Mouse (Mus musculus): ENCODE results near the gene Elmo2. TPM values are rescaled to one million over a fixed set of nuclear protein-coding genes. Genes with fewer than 3 reads are reported as not detected.

The Elmo2 gene
- polyA plus RNA-seq, 1 experiment from 2014 or later: 81.7 TPM

DNA sequence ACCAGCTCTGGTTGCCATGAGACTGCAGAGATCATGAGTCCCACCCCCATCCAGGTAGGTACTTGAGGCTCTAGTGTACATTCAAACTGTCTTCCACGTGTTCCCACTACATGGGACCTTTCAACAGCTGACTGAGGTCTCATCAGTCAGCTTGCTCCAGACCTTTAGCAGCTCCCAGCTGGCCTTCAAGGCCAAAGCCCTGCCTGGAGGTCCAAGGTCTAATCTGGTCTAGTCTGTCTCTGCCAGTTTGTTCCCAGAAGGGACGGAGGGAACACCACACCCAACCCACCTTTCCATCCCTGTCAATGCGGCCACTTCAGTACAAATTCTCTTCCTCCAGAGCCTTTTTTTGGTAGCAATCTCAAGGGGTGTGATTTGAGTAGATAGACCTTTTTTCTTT lies 42.6 kb downstream of the Elmo2 start:
- WGBS: 94% methylated on average over 3 of the region's 3 CpGs
- Histone ChIP-seq H3K27me3 (ENCODE audit: low read depth, poor library complexity, severe bottlenecking) (no peaks in the 10 kb centered on the region), H3K36me3 (peaks cover 38% of the 10 kb centered on the region), H3K4me1 (peaks cover 66% of the 10 kb centered on the region), H3K27ac (replicated peaks) (no peak overlapping the region), H3K9me3 (replicated peaks) (no peaks in the 10 kb centered on the region), H3K4me3 (no peak overlapping the region)
- DNase-seq (ENCODE audit: low spot score): no peak

DNA sequence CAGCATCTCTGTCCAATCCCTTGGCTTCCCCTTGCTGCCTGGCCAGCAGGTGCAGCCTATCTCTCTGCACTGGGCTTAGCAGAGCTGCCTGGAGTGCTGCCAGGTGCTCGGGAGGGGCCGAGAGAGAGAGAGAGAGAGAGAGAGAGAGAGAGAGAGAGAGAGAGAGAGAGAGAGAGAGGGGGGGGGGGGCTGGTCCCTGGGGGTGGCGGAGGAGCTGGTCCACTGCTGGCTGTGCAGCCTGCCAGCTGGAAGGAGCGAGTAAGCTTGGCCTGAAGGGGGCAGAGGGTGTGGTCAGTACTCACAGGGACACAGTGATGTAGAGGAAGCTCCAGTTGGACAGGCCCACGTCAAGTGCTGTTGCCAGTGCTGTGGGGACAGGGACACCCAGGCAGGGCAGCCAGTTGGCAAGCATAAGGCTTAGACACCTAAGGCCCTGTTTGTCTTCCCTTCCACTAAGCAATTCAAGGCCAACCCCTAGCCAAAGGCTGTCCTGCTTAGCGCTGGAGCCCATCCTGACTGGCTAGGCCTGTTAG lies 44.4 kb downstream of the Elmo2 start:
- peaks cover 51% of the 10 kb centered on the region for H3K36me3 ChIP-seq
- no peaks in the 10 kb centered on the region for H3K27me3 ChIP-seq (ENCODE audit: low read depth, poor library complexity, severe bottlenecking)
- peaks cover 51% of the 10 kb centered on the region for H3K4me1 ChIP-seq
- H3K9me3 ChIP-seq (replicated peaks): no peaks in the 10 kb centered on the region
- WGBS: 64% methylated on average over 5 of the region's 6 CpGs
- H3K27ac ChIP-seq (replicated peaks): no peak overlapping the region
- no peak overlapping the region for H3K4me3 ChIP-seq
- no peak for DNase-seq (ENCODE audit: low spot score)

DNA sequence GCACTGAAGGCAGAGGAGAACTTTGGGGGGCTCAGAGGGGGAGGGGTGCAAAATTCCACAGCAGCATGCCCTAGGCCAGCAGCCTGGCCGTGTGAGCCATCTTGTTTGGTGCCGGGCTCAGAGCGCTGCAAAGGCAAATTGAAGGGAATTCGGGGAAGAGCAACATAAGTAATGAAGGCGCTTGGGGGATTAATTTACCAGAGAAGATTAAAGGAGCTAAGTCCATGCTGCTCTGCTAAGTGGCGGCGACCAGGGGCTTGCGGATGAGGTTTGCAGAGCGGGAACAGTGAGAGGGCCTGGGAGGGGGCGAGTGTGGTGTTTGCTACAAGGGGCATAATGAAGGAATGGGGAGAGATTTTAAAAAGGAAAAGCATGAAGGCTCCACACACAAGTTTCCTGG lies 46.9 kb downstream of the Elmo2 start:
- Histone ChIP-seq H3K4me3 (no peak overlapping the region), H3K4me1 (peaks cover 58% of the 10 kb centered on the region), H3K9me3 (replicated peaks) (no peaks in the 10 kb centered on the region), H3K27ac (replicated peaks) (peak overlapping the region; percentile 28), H3K27me3 (ENCODE audit: low read depth, poor library complexity, severe bottlenecking) (peaks cover 3% of the 10 kb centered on the region; the same call in 1 of the 2 replicates), H3K36me3 (peaks cover 56% of the 10 kb centered on the region)
- WGBS: 26% methylated on average over 10 of the region's 10 CpGs
- no peak for DNase-seq (ENCODE audit: low spot score)

DNA sequence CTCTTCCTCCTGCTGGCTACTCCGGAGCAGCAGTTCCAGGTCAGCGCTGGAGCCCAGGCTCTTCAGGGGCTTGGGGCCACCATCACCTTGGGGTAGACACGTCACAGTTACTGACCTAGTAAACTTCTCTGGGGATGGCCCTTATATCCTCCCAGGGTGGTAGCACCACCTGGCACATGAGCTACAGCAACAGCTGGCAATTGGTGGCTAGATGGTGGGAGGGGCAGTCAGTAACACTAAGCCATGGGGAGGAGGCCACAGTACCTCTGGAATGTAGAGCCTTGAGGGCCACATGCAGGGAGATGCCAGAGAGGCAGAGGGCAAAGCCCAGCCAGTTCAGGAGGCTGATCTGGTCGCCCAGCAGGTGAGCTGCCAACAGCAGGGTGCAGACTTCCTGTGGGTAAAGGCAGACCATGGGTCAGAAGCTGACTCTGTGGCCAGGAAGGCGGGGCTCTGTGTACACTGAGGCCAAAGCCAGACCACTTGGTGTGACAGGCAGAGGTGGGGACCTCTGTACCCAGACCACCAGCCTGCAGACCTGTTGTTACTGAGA lies 49.0 kb downstream of the Elmo2 start:
- Histone ChIP-seq H3K4me3 (no peak overlapping the region), H3K36me3 (peaks cover 43% of the 10 kb centered on the region), H3K9me3 (replicated peaks) (no peaks in the 10 kb centered on the region), H3K27ac (replicated peaks) (no peak overlapping the region), H3K4me1 (peaks cover 67% of the 10 kb centered on the region), H3K27me3 (ENCODE audit: low read depth, poor library complexity, severe bottlenecking) (peaks cover 20% of the 10 kb centered on the region)
- no peak for DNase-seq (ENCODE audit: low spot score)
- 82% methylated on average over 5 of the region's 5 CpGs for WGBS

DNA sequence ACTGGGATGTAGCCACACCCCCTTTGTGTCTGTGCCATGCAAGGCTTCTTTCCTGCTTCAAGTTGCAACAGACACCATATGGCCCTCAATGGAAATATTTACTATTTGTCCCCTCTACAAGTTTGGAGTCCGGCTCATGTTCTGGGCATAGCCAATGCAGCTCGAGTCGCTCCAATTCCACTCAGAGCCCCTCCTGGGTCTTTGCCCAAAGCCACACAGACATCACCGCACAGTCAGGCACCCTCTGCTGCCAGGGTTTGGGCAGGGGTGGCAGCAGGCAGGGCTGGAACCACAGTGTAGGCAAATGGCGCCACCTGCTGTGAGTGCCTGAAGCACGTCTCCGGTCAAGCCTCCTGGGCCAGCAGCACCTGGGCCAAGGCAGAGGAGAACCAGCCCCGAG lies 50.5 kb downstream of the Elmo2 start:
- H3K27ac ChIP-seq (replicated peaks): peak overlapping the region; percentile 68
- H3K27me3 ChIP-seq (ENCODE audit: low read depth, poor library complexity, severe bottlenecking): peaks cover 32% of the 10 kb centered on the region
- DNase-seq (ENCODE audit: low spot score): peak; percentile 71
- no peak overlapping the region for H3K4me3 ChIP-seq
- peaks cover 28% of the 10 kb centered on the region for H3K36me3 ChIP-seq
- H3K4me1 ChIP-seq: peaks cover 68% of the 10 kb centered on the region
- H3K9me3 ChIP-seq (replicated peaks): no peaks in the 10 kb centered on the region
- 30% methylated on average over 8 of the region's 8 CpGs for WGBS

DNA sequence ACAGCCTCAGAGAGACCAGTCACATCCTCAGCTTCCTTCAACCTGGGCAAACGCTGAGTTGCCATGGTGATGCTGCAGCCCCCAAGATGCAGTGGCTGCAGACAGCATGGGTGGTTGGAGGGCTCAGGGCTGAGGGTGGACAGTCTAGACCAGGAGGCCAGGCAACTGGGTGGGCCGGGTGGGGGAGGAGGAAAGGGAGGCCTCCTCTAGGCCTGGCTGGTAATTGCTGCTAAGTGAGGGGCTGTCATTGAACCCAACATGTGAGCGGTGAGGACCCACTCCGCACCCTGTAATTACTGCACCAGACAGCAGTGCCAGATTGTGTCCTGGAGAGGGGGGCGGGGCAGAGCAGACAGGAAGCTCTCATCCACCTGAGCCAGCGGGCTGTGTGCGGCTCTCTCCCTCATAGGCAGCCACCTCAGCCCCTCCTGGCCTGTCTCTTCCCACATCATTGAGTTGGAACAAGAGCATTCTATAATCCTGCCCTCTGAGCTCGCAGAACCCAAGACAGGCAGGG lies 51.1 kb downstream of the Elmo2 start:
- peaks cover 67% of the 10 kb centered on the region for H3K4me1 ChIP-seq
- no peak overlapping the region for H3K4me3 ChIP-seq
- no peaks in the 10 kb centered on the region for H3K9me3 ChIP-seq (replicated peaks)
- DNase-seq (ENCODE audit: low spot score): no peak
- peak overlapping the region; percentile 68 for H3K27ac ChIP-seq (replicated peaks)
- 44% methylated on average over 8 of the region's 8 CpGs for WGBS
- H3K27me3 ChIP-seq (ENCODE audit: low read depth, poor library complexity, severe bottlenecking): peaks cover 35% of the 10 kb centered on the region
- H3K36me3 ChIP-seq: peaks cover 22% of the 10 kb centered on the region

DNA sequence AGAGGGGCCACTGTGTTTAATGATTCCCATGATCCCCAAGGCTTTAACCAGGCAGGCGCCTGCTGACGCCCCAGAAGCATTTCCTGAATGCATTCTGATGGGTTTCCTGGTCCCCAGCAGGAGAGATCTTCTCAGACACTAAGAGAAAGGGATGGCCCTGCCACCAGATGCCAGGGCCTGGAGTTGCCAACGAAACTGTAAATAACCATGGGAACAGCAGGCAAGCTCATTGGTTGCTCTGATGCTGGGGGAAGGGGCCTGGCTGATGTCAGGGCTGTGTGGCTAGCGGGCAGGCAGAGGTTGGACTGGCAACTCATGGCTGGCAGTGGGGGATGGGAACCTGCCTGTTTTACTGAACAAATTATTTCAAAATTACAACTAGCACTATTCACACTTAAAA lies 52.7 kb downstream of the Elmo2 start:
- Histone ChIP-seq H3K4me3 (no peak overlapping the region), H3K27ac (replicated peaks) (0 out of 2 replicates have a peak overlapping the region, but pooled peaks have one; percentile 34), H3K4me1 (peaks cover 57% of the 10 kb centered on the region), H3K27me3 (ENCODE audit: low read depth, poor library complexity, severe bottlenecking) (peaks cover 37% of the 10 kb centered on the region), H3K9me3 (replicated peaks) (no peaks in the 10 kb centered on the region), H3K36me3 (peaks cover 18% of the 10 kb centered on the region)
- WGBS: 62% methylated on average over 4 of the region's 4 CpGs
- no peak for DNase-seq (ENCODE audit: low spot score)

DNA sequence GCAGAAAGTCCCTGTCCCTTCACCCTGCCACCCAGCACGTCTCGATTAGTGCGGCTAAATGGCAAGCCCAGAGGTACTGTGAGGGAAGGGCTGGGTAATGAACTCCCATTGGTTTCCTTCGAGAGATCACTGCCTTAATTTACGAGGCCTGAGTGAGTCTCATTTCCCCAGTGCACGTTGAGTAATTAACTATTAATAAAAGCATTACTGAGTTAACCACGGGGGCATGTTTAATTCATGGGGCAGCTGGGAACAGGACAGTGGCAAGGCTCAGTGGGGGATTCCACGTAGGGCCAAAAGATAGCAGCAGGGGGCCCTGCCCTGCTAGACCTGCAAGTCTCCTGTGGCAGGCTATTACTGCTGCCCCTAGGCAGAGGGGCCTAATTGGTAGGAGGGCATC lies 55.0 kb downstream of the Elmo2 start:
- WGBS: 18% methylated on average over 8 of the region's 8 CpGs
- H3K4me3 ChIP-seq: no peak overlapping the region
- H3K27ac ChIP-seq (replicated peaks): peak overlapping the region; percentile 35
- H3K36me3 ChIP-seq: no peaks in the 10 kb centered on the region
- DNase-seq (ENCODE audit: low spot score): no peak
- peaks cover 54% of the 10 kb centered on the region for H3K27me3 ChIP-seq (ENCODE audit: low read depth, poor library complexity, severe bottlenecking)
- H3K4me1 ChIP-seq: peaks cover 68% of the 10 kb centered on the region
- no peaks in the 10 kb centered on the region for H3K9me3 ChIP-seq (replicated peaks)

DNA sequence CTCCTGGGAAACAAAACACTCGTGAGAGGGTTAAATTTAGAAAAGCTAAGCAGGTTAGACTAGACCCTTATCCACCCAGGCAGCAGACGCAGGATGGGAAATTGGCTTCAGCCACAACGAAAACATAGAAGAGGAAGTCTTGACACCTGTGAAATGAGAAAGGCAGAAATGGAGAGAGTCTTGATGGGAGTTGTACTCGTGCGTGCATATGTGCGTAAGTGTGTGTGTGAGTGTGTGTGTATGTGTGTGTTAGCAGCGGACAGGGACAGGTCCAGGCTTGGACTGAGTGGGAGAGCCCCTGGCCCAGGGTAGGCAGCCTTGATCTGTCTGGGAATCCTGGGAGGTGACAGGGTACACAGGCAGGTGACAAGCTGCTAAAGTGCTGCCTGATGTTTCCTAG lies 55.4 kb downstream of the Elmo2 start:
- DNase-seq (ENCODE audit: low spot score): no peak
- peak overlapping the region; percentile 35 for H3K27ac ChIP-seq (replicated peaks)
- H3K9me3 ChIP-seq (replicated peaks): no peaks in the 10 kb centered on the region
- H3K4me1 ChIP-seq: peaks cover 70% of the 10 kb centered on the region
- H3K36me3 ChIP-seq: no peaks in the 10 kb centered on the region
- H3K27me3 ChIP-seq (ENCODE audit: low read depth, poor library complexity, severe bottlenecking): peaks cover 59% of the 10 kb centered on the region
- H3K4me3 ChIP-seq: no peak overlapping the region
- 67% methylated on average over 7 of the region's 7 CpGs for WGBS

DNA sequence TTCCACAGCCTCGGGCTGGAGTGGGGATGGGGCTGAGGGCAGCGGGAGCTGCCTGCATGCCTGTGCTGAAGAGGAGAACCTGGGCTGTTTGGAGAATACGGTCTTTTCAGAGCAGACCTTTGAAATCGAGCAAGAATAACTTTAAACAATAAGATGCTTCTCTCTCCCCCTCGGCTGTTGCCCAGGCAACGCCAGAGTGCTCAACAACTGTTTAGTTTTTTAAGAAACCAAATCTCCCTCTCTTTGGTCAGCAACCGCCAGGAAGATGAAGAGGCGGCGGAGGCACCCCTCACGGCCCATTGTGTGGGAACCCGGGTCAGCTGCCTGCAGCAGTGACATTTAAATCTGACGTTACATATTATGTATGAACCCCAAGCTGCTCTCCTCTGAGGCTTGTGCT lies 59.5 kb downstream of the Elmo2 start:
- Histone ChIP-seq H3K27me3 (ENCODE audit: low read depth, poor library complexity, severe bottlenecking) (peaks cover 64% of the 10 kb centered on the region), H3K4me3 (peak overlapping the region; percentile 36), H3K27ac (replicated peaks) (peak overlapping the region; percentile 84), H3K4me1 (peaks cover 69% of the 10 kb centered on the region), H3K9me3 (replicated peaks) (no peaks in the 10 kb centered on the region), H3K36me3 (no peaks in the 10 kb centered on the region)
- 7% methylated on average over 12 of the region's 12 CpGs for WGBS
- DNase-seq (ENCODE audit: low spot score): peak; percentile 62

DNA sequence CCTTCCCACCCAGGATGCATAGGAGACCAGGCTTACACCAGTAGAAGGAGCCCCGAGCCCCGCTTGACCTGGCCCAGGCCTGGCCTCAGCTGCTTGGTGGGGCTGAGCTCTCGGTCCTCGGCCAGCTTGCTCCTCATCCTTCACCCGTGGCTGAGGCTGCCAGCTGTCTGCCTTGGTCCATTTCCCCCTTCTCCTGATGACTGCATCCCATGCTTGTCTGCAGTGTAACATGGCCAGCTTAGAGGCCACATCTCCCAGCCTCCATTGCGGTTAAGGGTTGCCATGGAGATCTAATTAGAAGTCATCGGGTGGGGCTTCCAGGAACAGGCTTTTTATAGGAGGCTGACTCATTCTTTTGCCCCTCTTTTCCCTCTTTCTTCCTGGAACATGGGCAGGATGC lies 62.4 kb downstream of the Elmo2 start:
- no peak for DNase-seq (ENCODE audit: low spot score)
- Histone ChIP-seq H3K4me1 (peaks cover 67% of the 10 kb centered on the region), H3K4me3 (no peak overlapping the region), H3K27me3 (ENCODE audit: low read depth, poor library complexity, severe bottlenecking) (peaks cover 83% of the 10 kb centered on the region), H3K36me3 (no peaks in the 10 kb centered on the region), H3K27ac (replicated peaks) (peak overlapping the region; percentile 60; the same call in 1 of the 2 replicates), H3K9me3 (replicated peaks) (no peaks in the 10 kb centered on the region)
- 61% methylated on average over 7 of the region's 7 CpGs for WGBS

DNA sequence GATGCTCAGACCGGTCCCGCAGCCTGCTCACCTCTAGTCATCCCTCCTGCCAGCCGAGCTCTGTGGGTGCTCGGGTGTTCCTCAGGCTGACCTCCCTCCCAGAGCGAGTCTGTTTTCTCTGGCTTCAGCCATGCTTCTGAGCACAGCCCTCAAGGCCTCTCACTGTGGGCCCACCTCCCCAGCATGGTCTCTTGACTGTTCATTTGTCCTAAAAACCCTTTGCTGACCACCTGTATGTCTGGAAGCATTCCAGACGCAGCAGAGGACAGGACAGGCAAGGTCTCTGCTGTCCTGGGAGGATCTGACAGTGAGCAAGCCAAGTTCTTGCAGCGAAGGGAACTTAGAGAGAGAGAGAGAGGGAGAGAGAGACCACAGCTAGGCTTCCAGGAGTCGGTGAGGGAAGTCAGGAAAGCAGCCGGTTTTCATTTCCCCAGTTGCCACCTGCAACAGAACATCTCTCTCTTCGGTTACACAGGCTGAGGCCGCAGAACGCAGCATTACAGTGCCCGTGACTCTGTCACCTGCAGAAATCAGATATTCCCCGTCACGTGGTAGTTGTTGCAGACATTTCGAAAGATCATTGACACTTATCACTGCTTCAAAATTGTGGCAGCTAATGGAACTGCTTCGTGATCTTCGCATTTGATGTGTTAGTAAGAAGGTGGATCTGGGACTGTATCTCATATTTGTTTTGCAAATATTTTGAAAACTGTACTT lies 63.8 kb downstream of the Elmo2 start:
- Histone ChIP-seq H3K36me3 (no peaks in the 10 kb centered on the region), H3K9me3 (replicated peaks) (no peaks in the 10 kb centered on the region), H3K27ac (replicated peaks) (peak overlapping the region; percentile 65; the same call in 1 of the 2 replicates), H3K4me3 (no peak overlapping the region), H3K4me1 (peaks cover 69% of the 10 kb centered on the region), H3K27me3 (ENCODE audit: low read depth, poor library complexity, severe bottlenecking) (peaks cover 85% of the 10 kb centered on the region)
- DNase-seq (ENCODE audit: low spot score): no peak
- WGBS: 69% methylated on average over 18 of the region's 18 CpGs

DNA sequence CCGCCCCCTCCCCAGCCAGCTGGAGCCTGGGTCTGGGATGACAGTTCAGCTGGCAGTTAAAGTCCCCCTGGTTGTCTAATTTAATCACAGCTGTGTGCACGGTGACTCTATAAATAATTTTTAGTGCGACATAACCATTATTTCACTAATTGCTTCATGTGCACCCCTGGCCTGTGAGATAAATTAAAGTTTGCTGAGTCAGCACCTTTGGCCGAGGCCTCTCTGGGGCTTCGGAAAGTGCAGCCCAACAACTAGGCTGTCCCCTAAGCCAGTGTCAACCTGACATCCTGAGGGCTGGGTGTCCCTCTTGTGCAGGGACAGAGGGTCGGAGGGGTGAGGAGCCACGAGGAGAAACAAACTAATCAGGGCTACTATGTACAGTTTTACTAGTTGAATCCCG lies 66.4 kb downstream of the Elmo2 start:
- DNase-seq (ENCODE audit: low spot score): no peak
- H3K27ac ChIP-seq (replicated peaks): 0 out of 2 replicates have a peak overlapping the region, but pooled peaks have one; percentile 11
- peaks cover 58% of the 10 kb centered on the region for H3K4me1 ChIP-seq
- H3K27me3 ChIP-seq (ENCODE audit: low read depth, poor library complexity, severe bottlenecking): peaks cover 91% of the 10 kb centered on the region
- whole genome bisulfite sequencing: 92% methylated on average over 8 of the region's 8 CpGs
- H3K9me3 ChIP-seq (replicated peaks): no peaks in the 10 kb centered on the region
- H3K36me3 ChIP-seq: no peaks in the 10 kb centered on the region
- H3K4me3 ChIP-seq: no peak overlapping the region

Measured in midbrain, embryonic 10.5 days (tissue).